Mouse (Mus musculus) heart, postnatal 4 days (tissue): Measurements from ENCODE around the gene Shisa5. TPM values are rescaled to one million over a fixed set of nuclear protein-coding genes. Genes with fewer than 3 reads are reported as not detected.

Experiments
- DNase-seq: peaks from one replicate; pipeline ENCODE4 v3.0.0; 2021
- total RNA-seq, 2 experiments: library from RNA; stranded (reverse); gene quantifications; 2 replicates each; pipeline ENCODE4 v1.2.3; 2021

The Shisa5 gene
- total RNA-seq, 2 experiments from 2014 or later = 48.2 to 50.4 TPM

- DNase-seq = peak; percentile 63
These were observed 16.3 kb downstream of the Shisa5 start for GRCm38 (mm10) chr9:109054712-109055111.

GRCm38 (mm10) chr9:109055271-109056030 lies 17.1 kb downstream of the Shisa5 start:
- DNase-seq = no peak

GRCm38 (mm10) chr9:109056081-109056690 lies 17.8 kb downstream of the Shisa5 start:
- no peak for DNase-seq

- DNase-seq = no peak
These were observed 18.6 kb downstream of the Shisa5 start for GRCm38 (mm10) chr9:109056916-109057315.

- no peak for DNase-seq
These were observed 19.2 kb downstream of the Shisa5 start for GRCm38 (mm10) chr9:109057543-109057942.

GRCm38 (mm10) chr9:109058006-109058765 lies 19.8 kb downstream of the Shisa5 start:
- no peak for DNase-seq

GRCm38 (mm10) chr9:109059136-109059903 lies 21.0 kb downstream of the Shisa5 start, which contains the start of gene Trex1:
Gene Trex1, minus strand, starts transcription at chr9:109059734.
- DNase-seq = peak; percentile 93

- no peak for DNase-seq
These were observed 22.0 kb downstream of the Shisa5 start for GRCm38 (mm10) chr9:109060184-109060897.

GRCm38 (mm10) chr9:109060898-109061295 lies 22.5 kb downstream of the Shisa5 start:
- DNase-seq = no peak

- DNase-seq = no peak
These were observed 29.9 kb downstream of the Shisa5 start for GRCm38 (mm10) chr9:109068095-109068735.

- peak; percentile 92 for DNase-seq
These were observed 35.6 kb downstream of the Shisa5 start, which contains the start of gene Atrip for GRCm38 (mm10) chr9:109073661-109074573. Gene Atrip, minus strand, starts transcription at chr9:109074124.

GRCm38 (mm10) chr9:109080516-109080915 lies 42.2 kb downstream of the Shisa5 start:
- DNase-seq = no peak

- no peak for DNase-seq
These were observed 43.4 kb downstream of the Shisa5 start for GRCm38 (mm10) chr9:109081749-109082123.

GRCm38 (mm10) chr9:109082124-109082800 lies 43.9 kb downstream of the Shisa5 start, which contains the start of the genes Ccdc51 and Tma7:
Gene Ccdc51, plus strand, starts transcription at chr9:109082493.
Gene Tma7, minus strand, starts transcription at chr9:109082587.
- DNase-seq = peak; percentile 84

- DNase-seq = no peak
These were observed 46.6 kb downstream of the Shisa5 start for GRCm38 (mm10) chr9:109084922-109085321.

- DNase-seq = peak; percentile 63
These were observed 49.6 kb downstream of the Shisa5 start for GRCm38 (mm10) chr9:109087987-109088386.

- DNase-seq = no peak
These were observed 52.1 kb downstream of the Shisa5 start for GRCm38 (mm10) chr9:109090446-109090845.

- DNase-seq = no peak
These were observed 53.4 kb downstream of the Shisa5 start for GRCm38 (mm10) chr9:109091802-109092201.

- DNase-seq = no peak
These were observed 54.4 kb downstream of the Shisa5 start for GRCm38 (mm10) chr9:109092799-109093198.
